Mouse (Mus musculus) cortical plate, adult 2 months (tissue): ENCODE measurements around the gene Gm15557.

Experiments used
- CTCF ChIP-seq: fragments of 200-500 bp; IDR thresholded peaks from 2 replicates; pipeline ENCODE4 v1.5.1; 2011; ENCODE audit warnings: mild to moderate bottlenecking, control low read depth, low read length; ENCODE audit not compliant: insufficient read depth; ENCODE audit errors: extremely low read depth
- POLR2A ChIP-seq: fragments of 200-500 bp; IDR thresholded peaks from 2 replicates; pipeline ENCODE4 v1.6.1; 2011; ENCODE audit warnings: mild to moderate bottlenecking, low read length, control low read depth; ENCODE audit not compliant: insufficient read depth; ENCODE audit errors: extremely low read depth

- TF ChIP-seq CTCF (no peak), POLR2A (no peak)
Measured at GRCm38 (mm10) chr2:155945124-155945523, 4.6 kb downstream of the Gm15557 start, which contains the start of gene Gdf5.
